22 mouse cellular contexts compared by ENCODE assay signal in the genomic region with DNA sequence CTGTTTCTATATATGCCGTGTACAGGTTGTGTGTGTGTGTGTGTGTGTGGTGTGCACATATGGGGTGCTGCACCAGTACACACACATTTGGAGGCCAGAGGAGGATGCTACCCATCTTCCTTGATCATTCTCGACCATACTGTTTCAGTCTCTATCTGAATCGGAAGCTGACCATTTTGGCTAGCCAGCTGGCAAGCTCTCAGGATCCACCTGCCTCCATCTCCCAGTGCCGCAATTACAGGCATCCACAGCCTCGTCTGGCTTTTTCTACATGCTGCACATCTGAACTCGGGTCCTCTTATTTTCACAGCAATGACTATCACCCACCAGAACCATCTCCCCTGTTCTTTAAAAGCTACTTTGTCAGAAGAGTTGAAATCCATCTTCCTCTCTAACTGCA.
DNase-seq lines count a peak whose midpoint lies in the region; ATAC-seq and TF ChIP-seq lines count a peak whose summit lies in the region.
"Had no signal": no experiment of that assay in that cellular context is flagged by ENCODE, and none has a peak within 500 bp of the region (broad histone marks: within the 10 kb centered on the region; RNA-seq: fewer than 3 reads in every experiment).

No protein-coding gene starts in this region.

- no peak for TF ChIP-seq CTCF in testis, adult 2 months (IDR thresholded peaks at IDR 0.05; ENCODE audit: control insufficient read depth, insufficient read depth, insufficient replicate concordance, low read depth, low read length)
- no peak for TF ChIP-seq CTCF in hindbrain, postnatal 0 days (IDR thresholded peaks at IDR 0.05; ENCODE audit: low read depth)

- DNase-seq in cerebellum, adult 8-10 months, result no peak
- DNase-seq in testis, postnatal 10 days (ENCODE audit: low spot score), result no peak
- peak; percentile 69 to 78 for DNase-seq in cerebellum, postnatal 25 days
- DNase-seq in hindbrain, postnatal 0 days (ENCODE audit: low spot score), result no peak
- DNase-seq in heart, adult 11 months, result no peak
- DNase-seq: adrenal gland, adult 8-10 months; adrenal gland, postnatal 36 days; B cell, adult 2 months; gastrocnemius, postnatal 36 days; heart, adult 18-20 months; heart, postnatal 10 days; heart, postnatal 4 days; kidney, adult 11 months had no signal

- H3K27me3 ChIP-seq in testis, adult 2 months (ENCODE audit: control insufficient read depth, insufficient read depth, low read length), result no peaks in the 10 kb centered on the region
- H3K27me3 ChIP-seq in hindbrain, postnatal 0 days (ENCODE audit: insufficient read depth, low read length), result no peaks in the 10 kb centered on the region

- H3K4me2 ChIP-seq in hindbrain, postnatal 0 days (ENCODE audit: low read depth, low read length), result no peak overlapping the region
- H3K4me2 ChIP-seq: embryonic facial prominence, embryonic 12.5 days; forebrain, embryonic 15.5 days; hindbrain, embryonic 12.5 days had no signal

- no peaks in the 10 kb centered on the region for H3K36me3 ChIP-seq in testis, adult 2 months (ENCODE audit: control insufficient read depth, insufficient read depth, low read length)
- no peaks in the 10 kb centered on the region; the same call in 1 of the 2 replicates for H3K36me3 ChIP-seq in hindbrain, postnatal 0 days (ENCODE audit: insufficient read depth, low read length)
- H3K36me3 ChIP-seq: embryonic facial prominence, embryonic 12.5 days; forebrain, embryonic 15.5 days; G1E; heart, embryonic 10.5 days; hindbrain, embryonic 12.5 days had no signal

- peak; percentile 38 for ATAC-seq in cerebellum, adult (ENCODE audit: insufficient number of reproducible peaks, low FRiP score, low TSS enrichment)
- ATAC-seq in hindbrain, postnatal 0 days, result no peak
- ATAC-seq: CD4-positive, CD25-positive, alpha-beta regulatory T cell, adult 4 months; forebrain, embryonic 15.5 days; hindbrain, embryonic 16.5 days had no signal

- peaks cover 21% of the 10 kb centered on the region for H3K4me1 ChIP-seq in testis, adult 2 months (ENCODE audit: control insufficient read depth, insufficient read depth, low read length)
- H3K4me1 ChIP-seq in hindbrain, postnatal 0 days (ENCODE audit: insufficient read depth, low read length), result no peaks in the 10 kb centered on the region
- H3K4me1 ChIP-seq: embryonic facial prominence, embryonic 12.5 days had no signal

- no peaks in the 10 kb centered on the region for H3K9me3 ChIP-seq in hindbrain, postnatal 0 days (ENCODE audit: low read length)
- H3K9me3 ChIP-seq: embryonic facial prominence, embryonic 12.5 days; forebrain, embryonic 15.5 days; heart, embryonic 10.5 days; hindbrain, embryonic 12.5 days had no signal

- no peak for TF ChIP-seq POLR2A in testis, adult 2 months (IDR thresholded peaks at IDR 0.05; ENCODE audit: control insufficient read depth, low read depth, low read length)

- 76% methylated on average over 6 of the region's 6 CpGs for WGBS in hindbrain, postnatal 0 days

- H3K4me3 ChIP-seq in testis, adult 2 months (ENCODE audit: control insufficient read depth, low read depth, low read length), result no peak overlapping the region
- H3K4me3 ChIP-seq in hindbrain, postnatal 0 days (ENCODE audit: low read length), result no peak overlapping the region
- H3K4me3 ChIP-seq: embryonic facial prominence, embryonic 12.5 days; forebrain, embryonic 15.5 days; heart, embryonic 10.5 days; hindbrain, embryonic 12.5 days had no signal

- H3K9ac ChIP-seq in hindbrain, postnatal 0 days (replicated peaks; ENCODE audit: low read length), result no peak overlapping the region
- H3K9ac ChIP-seq: embryonic facial prominence, embryonic 12.5 days; forebrain, embryonic 15.5 days; hindbrain, embryonic 12.5 days had no signal

- peak overlapping the region; percentile 45; the same call in 1 of the 2 replicates for H3K27ac ChIP-seq in testis, adult 2 months (ENCODE audit: control insufficient read depth, insufficient read depth, low read depth, low read length)
- H3K27ac ChIP-seq in hindbrain, postnatal 0 days, result no peak overlapping the region
- H3K27ac ChIP-seq: embryonic facial prominence, embryonic 12.5 days; forebrain, embryonic 15.5 days; heart, embryonic 10.5 days; hindbrain, embryonic 12.5 days had no signal

Comparison
In these comparisons a context has a peak if more than half of its experiments do, and no peak if none do; other contexts are left out.
1. DNase-seq: peak in cerebellum, postnatal 25 days (2 of 2); none in cerebellum, adult 8-10 months (single experiment), testis, postnatal 10 days (single experiment), hindbrain, postnatal 0 days (single experiment) and heart, adult 11 months (single experiment).